In the genomic region with DNA sequence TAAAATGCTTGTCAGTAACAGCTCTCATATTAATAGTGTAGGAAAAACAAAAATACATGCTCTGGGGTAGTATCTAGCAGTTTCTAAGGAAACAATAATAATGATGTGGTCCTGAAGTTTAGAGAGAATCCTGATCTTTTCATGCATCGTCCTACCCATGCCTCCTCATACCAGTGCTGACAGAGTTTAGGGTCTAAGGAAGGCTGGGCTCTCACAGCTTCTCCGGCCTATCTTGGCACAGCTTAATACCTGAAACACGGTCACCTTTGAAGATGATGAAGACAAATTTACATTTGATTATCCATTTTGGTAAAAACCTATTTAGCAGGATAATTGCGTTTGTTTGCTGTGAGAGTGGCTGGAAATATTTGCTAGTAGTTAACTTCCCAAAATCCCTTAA, we compare ENCODE assay signal across 1 mouse cellular context.
TF ChIP-seq lines count a peak whose summit lies in the region.

No protein-coding gene starts in this region.

TF ChIP-seq in MEL, 35 proteins besides CTCF, POLR2A, EP300 and RAD21:
- TF ChIP-seq GABPA (IDR thresholded peaks at IDR 0.05; ENCODE audit: low read depth, low read length) (no peak), JUND (IDR thresholded peaks at IDR 0.05; ENCODE audit: low read depth, low read length) (no peak), MYC (IDR thresholded peaks at IDR 0.05; ENCODE audit: low read depth, low read length) (no peak), MEF2A (IDR thresholded peaks at IDR 0.05; ENCODE audit: extremely low read depth, insufficient replicate concordance, low read depth, low read length, poor library complexity, severe bottlenecking) (no peak), USF1 (IDR thresholded peaks at IDR 0.05; ENCODE audit: low read depth, low read length) (no peak), MAX (IDR thresholded peaks at IDR 0.05; ENCODE audit: low read length) (no peak), USF2 (IDR thresholded peaks at IDR 0.05; ENCODE audit: borderline replicate concordance in 1 of 2, insufficient read depth in 1 of 2, low read depth in 1 of 2, low read length in 2 of 2) (no peak), POLR2AphosphoS5 (IDR thresholded peaks at IDR 0.05; ENCODE audit: borderline replicate concordance, low read depth, low read length) (no peak)
